Mouse (Mus musculus): ENCODE results near the gene Gdf7. TPM values are rescaled to one million over a fixed set of nuclear protein-coding genes. Genes with fewer than 3 reads are reported as not detected.

The Gdf7 gene
- polyA plus RNA-seq (2015; fragmentation: Nextera tagmentation; extraction: Ambion mirVana): not detected in 2 replicates

DNA sequence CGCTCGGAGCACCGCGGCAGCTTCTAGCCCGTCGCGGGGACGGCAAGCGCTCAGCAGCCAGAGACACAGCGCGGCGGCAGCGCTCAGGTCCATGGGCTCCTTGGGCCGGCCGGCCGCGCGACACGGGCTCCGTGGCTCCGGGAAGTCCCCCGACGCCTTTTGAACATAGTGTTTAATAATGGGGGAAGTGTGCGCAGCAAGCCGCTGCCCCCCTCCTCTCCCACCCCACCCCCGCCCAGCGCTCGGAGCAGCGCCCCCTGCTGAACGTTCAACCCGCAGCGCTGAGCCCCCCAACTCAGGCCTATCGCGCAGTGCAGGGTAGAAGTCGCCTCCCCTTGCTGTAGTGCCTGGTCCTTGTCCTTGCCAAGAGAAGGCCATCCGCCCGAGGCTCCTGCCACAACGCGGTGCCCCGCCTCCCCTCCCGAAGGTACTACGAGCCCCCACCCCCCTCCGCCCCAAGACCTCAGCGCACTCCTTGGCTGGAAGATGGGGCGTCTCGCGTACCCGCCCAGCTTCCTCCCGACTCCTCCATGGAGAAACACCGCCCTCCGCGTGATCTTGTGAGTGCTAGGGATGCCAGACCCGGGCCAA is at the start of gene Gdf7:
Gene Gdf7, minus strand, starts transcription at position 114 of the 591 bp plus-strand sequence.
- no peak for ATAC-seq (ENCODE audit: insufficient read depth, low FRiP score, low read depth)
- Histone ChIP-seq H3K27ac (no peak within 1 kb of the TSS), H3K27me3 (replicated peaks) (peaks cover 88% of the 10 kb centered on the region), H3K36me3 (no peaks in the 10 kb centered on the region), H3K9me3 (no peaks in the 10 kb centered on the region), H3K9ac (no peak within 1 kb of the TSS), H3K4me3 (replicated peaks) (peak within 1 kb of the TSS; percentile 42), H3K4me2 (peak within 1 kb of the TSS; percentile 87), H3K4me1 (peaks cover 26% of the 10 kb centered on the region)
- under 1% methylated on average over 48 of the region's 53 CpGs for WGBS

DNA sequence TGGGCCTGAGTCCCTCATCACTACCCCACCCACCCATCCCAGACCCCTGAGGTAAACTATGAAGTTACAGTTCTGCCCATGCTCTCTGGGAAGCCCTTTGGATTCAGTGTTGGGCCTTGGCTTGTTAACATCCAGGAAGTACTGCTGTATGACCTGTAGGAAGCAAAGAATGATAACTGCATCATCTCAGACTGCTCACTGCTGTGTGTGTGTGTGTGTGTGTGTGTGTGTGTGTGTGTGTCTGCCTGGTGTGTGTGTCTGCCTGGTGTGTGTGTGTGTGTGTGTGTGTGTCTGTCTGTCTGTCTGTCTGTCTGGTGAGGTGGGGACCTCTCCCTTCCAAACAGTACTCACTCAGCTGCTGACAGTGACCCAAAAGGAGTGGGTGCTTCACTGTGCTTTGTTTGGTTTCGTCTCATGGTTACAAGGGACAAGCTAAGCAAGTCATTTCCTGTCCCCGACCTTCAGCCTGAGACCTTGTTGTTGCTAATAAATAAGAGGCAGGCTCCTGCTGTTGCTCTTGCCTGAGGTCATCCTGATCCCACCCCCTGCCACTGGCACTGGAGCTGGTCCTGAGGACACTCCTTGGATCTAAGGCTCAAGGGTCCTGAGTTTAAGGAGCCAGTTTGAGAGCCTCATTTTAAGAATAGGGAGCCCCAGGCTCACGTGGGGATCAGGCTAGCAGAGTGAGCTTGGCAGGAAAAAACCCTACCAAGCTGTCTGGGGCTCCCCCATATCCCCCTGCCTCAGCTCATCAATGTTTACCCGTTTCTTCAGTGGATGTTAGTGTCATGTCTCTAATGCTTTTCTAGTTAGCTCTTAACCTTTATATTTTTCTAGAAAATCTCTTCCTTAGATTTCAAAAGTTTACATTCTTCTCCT is 49.5 kb upstream of the Gdf7 start:
- Histone ChIP-seq H3K27ac (no peak overlapping the region), H3K27me3 (replicated peaks) (no peaks in the 10 kb centered on the region), H3K9ac (no peak overlapping the region), H3K4me1 (peaks cover 19% of the 10 kb centered on the region), H3K36me3 (no peaks in the 10 kb centered on the region), H3K4me2 (no peak overlapping the region), H3K9me3 (no peaks in the 10 kb centered on the region), H3K4me3 (replicated peaks) (no peak overlapping the region)
- ATAC-seq (ENCODE audit: insufficient read depth, low FRiP score, low read depth): no peak
- 35% methylated on average over 4 of the region's 4 CpGs for WGBS

DNA sequence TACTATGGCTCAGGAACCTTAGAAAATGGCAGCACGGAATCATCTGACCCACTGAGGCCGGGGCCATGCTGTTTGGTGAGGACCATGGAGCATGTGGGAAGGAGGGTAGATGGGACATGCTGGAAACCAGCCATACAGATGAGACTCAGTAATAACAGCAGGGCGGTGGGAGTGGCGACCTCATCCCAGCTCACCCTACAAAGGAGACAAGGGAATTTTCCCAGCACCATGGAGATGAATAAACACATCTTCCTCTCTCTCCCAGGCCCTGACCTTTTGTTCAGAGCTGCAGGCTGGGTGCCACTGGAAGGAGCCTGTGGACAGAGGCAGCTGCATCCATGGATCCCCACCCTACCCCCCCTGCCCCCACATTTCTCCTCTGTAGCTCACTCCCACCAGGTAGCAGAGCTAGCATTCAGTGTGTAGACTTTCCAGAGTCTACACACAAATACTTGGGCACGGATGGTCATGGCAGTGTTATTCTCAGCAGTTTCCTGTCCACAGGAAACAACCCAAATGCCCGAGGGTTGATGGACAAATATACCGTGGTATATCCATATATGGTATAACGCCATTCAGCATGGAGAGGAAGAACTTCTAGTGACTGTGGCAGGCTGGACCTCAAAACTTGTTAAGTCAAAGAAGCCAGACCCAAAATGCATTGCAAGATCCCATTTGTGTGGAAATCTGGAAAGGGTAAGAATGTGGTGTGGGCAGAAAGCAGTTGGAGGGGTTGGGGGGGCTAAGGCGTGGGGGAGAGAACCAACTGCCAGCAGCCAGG is 47.2 kb upstream of the Gdf7 start:
- no peak overlapping the region; the same call in none of the 2 replicates for H3K27ac ChIP-seq
- peaks cover 19% of the 10 kb centered on the region for H3K4me1 ChIP-seq
- H3K27me3 ChIP-seq (replicated peaks): no peaks in the 10 kb centered on the region
- no peak overlapping the region for H3K9ac ChIP-seq
- H3K9me3 ChIP-seq: no peaks in the 10 kb centered on the region
- no peak overlapping the region for H3K4me3 ChIP-seq (replicated peaks)
- H3K36me3 ChIP-seq: no peaks in the 10 kb centered on the region
- 52% methylated on average over 9 of the region's 9 CpGs for WGBS
- H3K4me2 ChIP-seq: no peak overlapping the region
- ATAC-seq (ENCODE audit: insufficient read depth, low FRiP score, low read depth): no peak

DNA sequence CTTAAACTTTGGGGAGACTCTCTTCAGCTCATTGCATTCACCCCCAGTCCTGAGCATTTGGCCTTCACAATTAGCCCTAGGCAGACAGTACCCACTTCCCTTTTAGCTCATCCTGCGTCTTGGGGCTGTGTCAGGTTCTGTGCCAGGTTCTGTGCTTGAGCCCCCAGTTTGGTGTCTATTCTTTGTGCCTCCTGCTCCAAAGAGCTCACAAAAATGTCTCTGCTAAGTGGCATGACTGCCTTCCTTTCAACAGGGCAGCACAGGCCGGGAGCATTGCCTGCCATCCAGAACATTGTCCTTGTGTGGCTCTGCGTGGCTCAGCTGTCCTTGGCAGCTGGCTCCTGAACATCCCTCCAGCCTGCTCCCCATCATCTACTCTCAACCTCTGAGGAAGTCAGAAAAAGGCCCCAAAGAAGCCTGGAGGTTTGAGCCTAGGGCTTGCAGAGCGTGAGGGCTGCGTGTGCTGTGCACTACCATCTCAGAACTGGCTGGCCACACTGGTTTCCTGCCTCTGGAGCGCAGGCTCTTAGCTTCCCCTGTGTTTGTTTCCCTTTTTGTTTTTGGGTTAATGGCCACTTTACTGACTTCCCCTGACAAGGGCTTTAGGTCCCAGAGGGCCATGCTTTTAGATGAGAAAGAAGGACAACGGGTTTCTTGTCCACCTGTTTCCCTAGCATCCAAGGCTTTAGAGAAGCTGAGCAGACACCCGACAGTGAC is 46.1 kb upstream of the Gdf7 start:
- peak overlapping the region; percentile 17; the same call in 1 of the 2 replicates for H3K27ac ChIP-seq
- H3K36me3 ChIP-seq: no peaks in the 10 kb centered on the region
- no peaks in the 10 kb centered on the region for H3K27me3 ChIP-seq (replicated peaks)
- H3K4me1 ChIP-seq: peaks cover 15% of the 10 kb centered on the region
- no peak overlapping the region for H3K9ac ChIP-seq
- H3K4me2 ChIP-seq: no peak overlapping the region
- no peak for ATAC-seq (ENCODE audit: insufficient read depth, low FRiP score, low read depth)
- whole genome bisulfite sequencing: 75% methylated on average over 8 of the region's 8 CpGs
- H3K9me3 ChIP-seq: no peaks in the 10 kb centered on the region
- H3K4me3 ChIP-seq (replicated peaks): no peak overlapping the region

DNA sequence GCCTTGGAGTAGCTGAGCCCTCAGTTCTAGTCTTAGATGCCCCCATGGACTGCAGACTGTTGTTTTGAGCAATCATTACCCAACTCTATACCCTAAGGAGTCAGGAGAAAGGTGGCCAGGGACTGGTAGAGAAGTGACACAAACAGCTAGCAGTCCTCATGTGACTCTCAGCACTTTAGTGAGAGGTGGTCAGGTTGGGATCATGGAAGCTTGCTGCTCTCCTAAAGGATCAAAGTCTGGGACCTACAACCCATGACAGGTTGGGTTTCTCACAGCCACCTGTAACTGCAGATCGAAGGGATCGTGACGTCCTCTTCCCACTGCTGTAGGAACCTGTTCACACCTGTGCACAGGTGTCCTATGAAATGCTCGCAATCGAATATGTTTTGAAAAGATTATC is 43.8 kb upstream of the Gdf7 start:
- Histone ChIP-seq H3K27me3 (replicated peaks) (no peaks in the 10 kb centered on the region), H3K9me3 (no peaks in the 10 kb centered on the region), H3K27ac (no peak overlapping the region), H3K9ac (no peak overlapping the region), H3K36me3 (no peaks in the 10 kb centered on the region), H3K4me1 (peaks cover 12% of the 10 kb centered on the region), H3K4me3 (replicated peaks) (no peak overlapping the region), H3K4me2 (no peak overlapping the region)
- no peak for ATAC-seq (ENCODE audit: insufficient read depth, low FRiP score, low read depth)
- 90% methylated on average over 5 of the region's 5 CpGs for WGBS

DNA sequence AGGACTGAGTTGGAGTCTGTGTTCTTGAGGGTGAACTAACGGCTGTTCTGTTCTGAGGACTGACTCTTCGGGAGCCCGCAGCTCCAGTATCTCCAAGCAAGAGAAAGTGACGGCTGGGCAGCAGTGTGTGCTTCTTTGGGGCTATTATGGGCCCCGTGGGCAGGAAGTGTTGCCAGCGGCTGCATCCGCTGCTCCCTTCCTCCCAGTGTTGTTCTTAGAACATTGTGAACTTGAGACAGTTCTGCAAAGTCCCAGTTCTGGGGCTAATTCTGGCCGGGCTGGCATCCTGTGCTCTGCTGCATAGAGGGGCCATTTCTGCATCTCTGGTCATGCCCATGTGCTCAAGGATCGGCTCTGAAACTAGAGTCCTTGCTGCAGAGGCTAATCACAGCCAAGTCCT is 43.1 kb upstream of the Gdf7 start:
- H3K4me3 ChIP-seq (replicated peaks): no peak overlapping the region
- H3K9me3 ChIP-seq: no peaks in the 10 kb centered on the region
- peak overlapping the region; percentile 55; the same call in 1 of the 2 replicates for H3K27ac ChIP-seq
- H3K4me1 ChIP-seq: peaks cover 10% of the 10 kb centered on the region
- H3K4me2 ChIP-seq: no peak overlapping the region
- no peak overlapping the region for H3K9ac ChIP-seq
- H3K36me3 ChIP-seq: no peaks in the 10 kb centered on the region
- WGBS: 61% methylated on average over 9 of the region's 9 CpGs
- H3K27me3 ChIP-seq (replicated peaks): no peaks in the 10 kb centered on the region
- no peak for ATAC-seq (ENCODE audit: insufficient read depth, low FRiP score, low read depth)

DNA sequence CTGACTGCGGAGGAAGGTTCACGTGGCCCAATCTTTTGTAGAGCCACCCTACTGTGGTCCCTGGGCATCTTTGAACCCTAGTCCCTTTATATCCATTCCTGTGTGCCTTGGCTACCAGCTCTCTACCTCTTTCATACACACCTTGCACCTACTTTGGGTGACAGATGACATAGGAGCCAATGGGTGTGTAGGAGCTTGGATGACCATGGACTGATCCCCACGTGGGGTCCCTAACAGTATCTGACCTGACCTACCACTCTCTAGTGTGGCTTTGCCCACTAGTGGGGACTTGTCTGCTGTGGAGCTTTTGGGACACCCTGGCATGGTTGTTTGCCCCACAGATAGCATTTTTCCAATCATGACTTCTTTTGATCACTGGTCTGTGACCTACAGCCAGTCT is 41.6 kb upstream of the Gdf7 start:
- Histone ChIP-seq H3K27me3 (replicated peaks) (no peaks in the 10 kb centered on the region), H3K4me2 (no peak overlapping the region), H3K9ac (no peak overlapping the region), H3K4me3 (replicated peaks) (no peak overlapping the region), H3K36me3 (no peaks in the 10 kb centered on the region), H3K9me3 (no peaks in the 10 kb centered on the region), H3K4me1 (peaks cover 4% of the 10 kb centered on the region), H3K27ac (no peak overlapping the region)
- ATAC-seq (ENCODE audit: insufficient read depth, low FRiP score, low read depth): no peak
- WGBS: 95% methylated on average over 3 of the region's 3 CpGs

DNA sequence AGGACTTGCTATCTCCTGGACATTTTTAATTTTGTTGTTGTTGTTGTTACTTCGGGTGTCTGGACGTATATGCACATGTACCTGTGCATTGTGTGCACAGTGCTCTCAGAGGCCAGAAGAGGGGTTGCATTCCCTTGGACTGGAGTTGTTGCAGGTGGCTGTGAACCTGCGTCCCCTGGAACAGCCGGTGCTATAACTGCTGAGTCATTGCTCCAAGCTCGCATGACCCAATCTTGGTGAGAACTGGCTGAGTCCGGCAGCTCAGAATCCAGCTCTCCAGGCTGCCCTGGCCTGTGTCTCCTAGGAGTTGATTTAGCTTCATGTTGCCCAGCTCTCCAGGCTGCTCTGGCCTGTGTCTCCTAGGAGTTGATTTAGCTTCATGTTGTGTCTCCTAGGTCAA is 39.3 kb upstream of the Gdf7 start:
- no peak overlapping the region for H3K4me2 ChIP-seq
- no peak for ATAC-seq (ENCODE audit: insufficient read depth, low FRiP score, low read depth)
- H3K27ac ChIP-seq: no peak overlapping the region
- no peak overlapping the region for H3K9ac ChIP-seq
- peaks cover 11% of the 10 kb centered on the region for H3K36me3 ChIP-seq
- WGBS: 85% methylated on average over 6 of the region's 6 CpGs
- no peak overlapping the region for H3K4me3 ChIP-seq (replicated peaks)
- no peaks in the 10 kb centered on the region for H3K27me3 ChIP-seq (replicated peaks)
- no peaks in the 10 kb centered on the region for H3K9me3 ChIP-seq
- H3K4me1 ChIP-seq: peaks cover 10% of the 10 kb centered on the region

DNA sequence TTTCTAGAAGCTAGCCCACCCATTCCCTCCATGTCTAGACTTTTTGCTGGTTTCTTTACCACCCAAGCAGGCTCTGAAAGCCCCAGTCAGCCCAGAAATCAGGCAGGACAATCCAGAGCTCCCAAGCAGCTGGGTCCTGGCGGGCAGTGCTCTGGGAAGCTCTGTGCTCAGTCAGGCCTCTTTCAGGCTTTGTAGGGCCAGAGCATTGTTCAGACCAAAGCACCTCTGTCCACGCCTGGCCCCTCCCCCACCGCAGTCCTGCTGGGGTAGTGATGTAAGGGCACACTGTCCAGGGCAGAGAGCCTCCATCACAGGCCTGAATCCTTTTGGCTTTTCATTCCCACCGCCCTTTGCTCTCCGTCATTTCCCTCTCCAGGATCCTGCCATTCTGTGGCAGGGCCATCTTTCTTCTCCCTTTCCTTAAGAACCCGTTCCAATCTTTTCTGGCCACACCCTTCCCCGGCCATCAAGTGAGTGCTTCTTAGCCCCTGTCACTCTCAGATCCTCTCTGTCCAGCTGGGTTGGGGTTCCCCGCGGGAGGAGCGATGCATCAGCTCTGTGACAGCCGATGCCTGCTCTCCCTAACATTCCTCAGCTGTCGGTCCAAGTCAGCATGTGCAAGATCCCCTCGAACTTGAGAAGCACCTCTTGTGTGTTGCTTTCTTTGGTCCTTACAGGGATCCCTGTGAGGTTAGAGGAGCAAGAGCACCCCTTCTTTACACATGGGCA is 38.0 kb upstream of the Gdf7 start:
- Histone ChIP-seq H3K9me3 (no peaks in the 10 kb centered on the region), H3K4me2 (no peak overlapping the region), H3K27me3 (replicated peaks) (no peaks in the 10 kb centered on the region), H3K9ac (no peak overlapping the region), H3K4me1 (peaks cover 10% of the 10 kb centered on the region), H3K4me3 (replicated peaks) (no peak overlapping the region), H3K36me3 (peaks cover 19% of the 10 kb centered on the region), H3K27ac (no peak overlapping the region)
- 42% methylated on average over 13 of the region's 13 CpGs for WGBS
- no peak for ATAC-seq (ENCODE audit: insufficient read depth, low FRiP score, low read depth)

DNA sequence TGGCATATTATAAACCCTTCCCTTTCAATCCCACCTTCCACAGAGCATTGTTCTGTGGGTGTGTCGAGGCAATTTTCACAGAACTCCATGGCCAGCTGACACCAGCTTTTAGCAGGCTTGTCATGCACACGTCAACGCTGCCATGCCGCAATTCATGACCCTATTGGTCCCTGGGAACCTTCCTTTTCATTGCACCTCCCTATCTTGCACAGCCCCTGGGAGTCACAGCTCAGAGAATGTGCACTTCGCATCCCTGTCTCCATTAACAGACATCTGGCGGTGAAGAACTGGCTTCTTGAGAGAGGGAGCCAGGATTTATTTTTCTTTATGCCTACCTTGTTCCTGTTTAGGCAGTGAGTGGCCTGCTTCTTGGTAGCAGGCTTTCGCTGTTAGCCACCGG is 37.2 kb upstream of the Gdf7 start:
- peaks cover 10% of the 10 kb centered on the region for H3K4me1 ChIP-seq
- ATAC-seq (ENCODE audit: insufficient read depth, low FRiP score, low read depth): no peak
- H3K9ac ChIP-seq: no peak overlapping the region
- no peak overlapping the region for H3K4me2 ChIP-seq
- no peak overlapping the region for H3K27ac ChIP-seq
- H3K4me3 ChIP-seq (replicated peaks): no peak overlapping the region
- H3K36me3 ChIP-seq: peaks cover 19% of the 10 kb centered on the region
- H3K9me3 ChIP-seq: no peaks in the 10 kb centered on the region
- 91% methylated on average over 8 of the region's 8 CpGs for WGBS
- H3K27me3 ChIP-seq (replicated peaks): no peaks in the 10 kb centered on the region

DNA sequence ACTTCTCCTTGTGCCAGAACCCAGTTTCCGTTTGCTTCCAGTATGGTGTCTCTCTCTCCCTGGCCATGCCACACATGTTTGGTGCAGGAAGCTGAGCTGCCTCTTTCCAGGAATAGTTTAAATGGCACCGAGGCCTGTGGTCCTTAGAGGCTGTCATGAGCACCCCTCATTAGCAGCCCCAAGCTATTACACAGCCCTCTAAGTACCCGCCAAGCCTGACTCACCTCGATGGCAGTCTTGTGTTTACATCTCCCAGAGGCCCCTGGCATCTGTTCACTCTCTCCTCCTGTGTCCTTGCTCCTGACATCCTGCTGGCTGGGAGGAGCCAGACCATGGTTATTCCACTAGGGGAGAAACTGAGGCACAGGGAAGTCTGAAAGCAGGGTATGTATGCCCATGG is 36.7 kb upstream of the Gdf7 start:
- Histone ChIP-seq H3K9ac (no peak overlapping the region), H3K4me3 (replicated peaks) (no peak overlapping the region), H3K4me1 (peaks cover 10% of the 10 kb centered on the region), H3K27me3 (replicated peaks) (no peaks in the 10 kb centered on the region), H3K36me3 (peaks cover 19% of the 10 kb centered on the region), H3K27ac (no peak overlapping the region), H3K9me3 (no peaks in the 10 kb centered on the region), H3K4me2 (no peak overlapping the region)
- no peak for ATAC-seq (ENCODE audit: insufficient read depth, low FRiP score, low read depth)
- WGBS: 41% methylated on average over 4 of the region's 4 CpGs
